Mouse (Mus musculus) brain, embryonic 14.5 days (tissue): Measurements from ENCODE around the gene Ccdc141.
"Not testable (repeated sequence)": the region's sequence is repeated elsewhere in the genome, so short reads cannot be mapped to it uniquely, and the experiment has no call there.

Experiments used
- CTCF ChIP-seq: fragments of 200-500 bp; IDR thresholded peaks from 2 replicates; pipeline ENCODE4 v1.5.1; 2012; ENCODE audit warnings: inconsistent platforms, mild to moderate bottlenecking, moderate library complexity, borderline replicate concordance; ENCODE audit not compliant: insufficient read depth, insufficient read length; ENCODE audit errors: extremely low read depth
- POLR2A ChIP-seq: fragments of 200-500 bp; IDR thresholded peaks from 2 replicates; pipeline ENCODE4 v1.6.1; 2012; ENCODE audit warnings: mild to moderate bottlenecking, inconsistent platforms, borderline replicate concordance; ENCODE audit not compliant: poor library complexity, insufficient read depth, insufficient read length, severe bottlenecking; ENCODE audit errors: extremely low read depth

DNA sequence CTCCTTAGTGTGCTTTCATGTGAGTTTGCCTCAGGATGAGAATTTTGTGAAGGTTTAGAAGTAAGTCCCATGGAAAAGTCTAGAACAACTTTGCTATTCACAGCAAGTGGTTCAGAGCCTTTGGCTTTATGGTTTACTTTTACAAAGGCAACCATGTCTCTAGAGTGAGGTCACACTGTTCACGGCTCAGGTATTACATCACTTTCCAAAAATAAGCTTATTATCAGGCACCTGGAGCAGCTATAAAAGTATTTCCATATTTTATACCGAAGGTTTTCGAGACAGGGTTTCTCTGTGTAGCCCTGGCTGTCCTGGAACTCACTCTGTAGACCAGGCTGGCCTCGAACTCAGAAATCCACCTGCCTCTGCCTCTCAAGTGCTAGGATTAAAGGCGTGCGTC lies 157.0 kb downstream of the Ccdc141 start:
- TF ChIP-seq CTCF, POLR2A: not testable (repeated sequence)
